Mouse (Mus musculus) intestine, postnatal 0 days (tissue): ENCODE measurements around the gene Daam2. TPM values are rescaled to one million over a fixed set of nuclear protein-coding genes. Genes with fewer than 3 reads are reported as not detected.

ENCODE experiments used
- ATAC-seq: fragments of 200-750 bp; cut with Nextera tagmentation; 2 replicates; pipeline ENCODE4 v1.8.0; 2017; ENCODE audit warnings: mild to moderate bottlenecking, moderate TSS enrichment, moderate library complexity
- H3K27ac ChIP-seq: fragments of 300-500 bp; sonication (generic); 2 replicates; pipeline ENCODE4 v1.5.1; 2014; ENCODE audit warnings: mild to moderate bottlenecking, low read depth, low read length, moderate library complexity
- H3K27me3 ChIP-seq: fragments of 300-500 bp; sonication (generic); replicated peaks from 2 replicates; pipeline ENCODE4 v1.6.1; 2014; ENCODE audit warnings: low read length, mixed read lengths; ENCODE audit not compliant: control insufficient read depth, insufficient read depth
- H3K36me3 ChIP-seq: fragments of 300-500 bp; sonication (generic); 2 replicates; pipeline ENCODE4 v1.6.1; 2014; ENCODE audit warnings: mild to moderate bottlenecking, moderate library complexity; ENCODE audit not compliant: control insufficient read depth, insufficient read depth
- H3K4me1 ChIP-seq: fragments of 300-500 bp; sonication (generic); replicated peaks from 2 replicates; pipeline ENCODE4 v1.6.1; 2014; ENCODE audit warnings: antibody characterized with exemption, low read length, mixed read lengths; ENCODE audit not compliant: control insufficient read depth, insufficient read depth
- H3K4me2 ChIP-seq: fragments of 300-500 bp; sonication (generic); replicated peaks from 2 replicates; pipeline ENCODE4 v1.6.1; 2014; ENCODE audit warnings: low read depth, mild to moderate bottlenecking, moderate library complexity
- H3K4me3 ChIP-seq: fragments of 300-500 bp; sonication (generic); 2 replicates; pipeline ENCODE4 v1.5.1; 2014; ENCODE audit warnings: low read depth, low read length
- H3K9ac ChIP-seq: fragments of 300-500 bp; sonication (generic); 2 replicates; pipeline ENCODE4 v1.6.1; 2014; ENCODE audit warnings: mild to moderate bottlenecking, low read depth, low read length
- H3K9me3 ChIP-seq: fragments of 300-500 bp; sonication (generic); 2 replicates; pipeline ENCODE4 v1.6.1; 2016; ENCODE audit warnings: mixed run types; ENCODE audit not compliant: control insufficient read depth
- CTCF ChIP-seq: sonication (generic); IDR thresholded peaks from 2 replicates; pipeline ENCODE4 v1.5.1; 2016; ENCODE audit warnings: low read depth, mild to moderate bottlenecking, control low read depth, antibody characterized with exemption, moderate library complexity
- WGBS: fragments of 180-500 bp; shearing (Covaris S2); extraction: QIAGEN DNeasy Blood & Tissue Kit; methylation state at CpG from one replicate; pipeline ENCODE4 v1.1.7; 2014; 5-methylcytosine and 5-hydroxymethylcytosine counted together
- polyA plus RNA-seq: library from polyadenylated mRNA; unstranded; fragments of >200 nt; fragmentation: Nextera tagmentation; extraction: Ambion mirVana; gene quantifications from 2 replicates; pipeline ENCODE4 v1.2.1, GENCODE M21; 2015

Daam2 gene
- polyA plus RNA-seq, 1 experiment from 2014 or later, result 1.5 TPM

GRCm38 (mm10) chr17:49559786-49560289 is 4.3 kb downstream of the Daam2 start:
- no peaks in the 10 kb centered on the region for H3K4me1 ChIP-seq
- H3K9me3 ChIP-seq, result no peaks in the 10 kb centered on the region
- H3K36me3 ChIP-seq, result no peaks in the 10 kb centered on the region
- 34% methylated on average over 5 of the region's 5 CpGs for WGBS
- TF ChIP-seq CTCF, result no peak
- H3K4me2 ChIP-seq, result no peak overlapping the region
- no peak overlapping the region for H3K9ac ChIP-seq
- H3K27ac ChIP-seq, result no peak overlapping the region
- ATAC-seq, result no peak
- H3K27me3 ChIP-seq, result no peaks in the 10 kb centered on the region
- H3K4me3 ChIP-seq, result no peak overlapping the region

- H3K9me3 ChIP-seq, result no peaks in the 10 kb centered on the region
- no peaks in the 10 kb centered on the region for H3K4me1 ChIP-seq
- H3K27ac ChIP-seq, result no peak overlapping the region
- WGBS, result 70% methylated on average over 3 of the region's 3 CpGs
- ATAC-seq, result no peak
- H3K9ac ChIP-seq, result no peak overlapping the region
- no peaks in the 10 kb centered on the region for H3K27me3 ChIP-seq
- H3K36me3 ChIP-seq, result no peaks in the 10 kb centered on the region
- no peak for TF ChIP-seq CTCF
- H3K4me2 ChIP-seq, result no peak overlapping the region
- no peak overlapping the region for H3K4me3 ChIP-seq
Observed at GRCm38 (mm10) chr17:49556169-49556568, 8.0 kb downstream of the Daam2 start.

- ATAC-seq, result no peak
- Histone ChIP-seq H3K27me3 (no peaks in the 10 kb centered on the region), H3K36me3 (no peaks in the 10 kb centered on the region), H3K27ac (no peak overlapping the region), H3K4me2 (no peak overlapping the region), H3K4me1 (no peaks in the 10 kb centered on the region), H3K9ac (no peak overlapping the region), H3K4me3 (no peak overlapping the region), H3K9me3 (no peaks in the 10 kb centered on the region)
- 83% methylated on average over 7 of the region's 7 CpGs for WGBS
- TF ChIP-seq CTCF, result no peak
Observed at GRCm38 (mm10) chr17:49551991-49552390, 12.2 kb downstream of the Daam2 start.

GRCm38 (mm10) chr17:49551465-49551864 is 12.7 kb downstream of the Daam2 start:
- Histone ChIP-seq H3K9ac (no peak overlapping the region), H3K9me3 (no peaks in the 10 kb centered on the region), H3K36me3 (no peaks in the 10 kb centered on the region), H3K4me2 (no peak overlapping the region), H3K27ac (no peak overlapping the region), H3K27me3 (no peaks in the 10 kb centered on the region), H3K4me3 (no peak overlapping the region), H3K4me1 (no peaks in the 10 kb centered on the region)
- no peak for TF ChIP-seq CTCF
- WGBS, result 85% methylated on average over 2 of the region's 2 CpGs
- no peak for ATAC-seq

GRCm38 (mm10) chr17:49545997-49546396 is 18.1 kb downstream of the Daam2 start:
- ATAC-seq, result no peak
- no peak overlapping the region for H3K4me3 ChIP-seq
- H3K36me3 ChIP-seq, result no peaks in the 10 kb centered on the region

GRCm38 (mm10) chr17:49545424-49545823 is 18.7 kb downstream of the Daam2 start:
- Histone ChIP-seq H3K36me3 (no peaks in the 10 kb centered on the region), H3K4me1 (no peaks in the 10 kb centered on the region), H3K9me3 (no peaks in the 10 kb centered on the region), H3K9ac (no peak overlapping the region), H3K4me2 (no peak overlapping the region), H3K4me3 (no peak overlapping the region), H3K27ac (no peak overlapping the region), H3K27me3 (no peaks in the 10 kb centered on the region)
- WGBS, result 55% methylated on average over 4 of the region's 4 CpGs
- no peak for ATAC-seq
- TF ChIP-seq CTCF, result no peak

More at GRCm38 (mm10) chr17:49545997-49546396, 18.1 kb downstream of the Daam2 start:
- Histone ChIP-seq H3K4me1 (no peaks in the 10 kb centered on the region), H3K9me3 (no peaks in the 10 kb centered on the region), H3K27me3 (no peaks in the 10 kb centered on the region), H3K27ac (no peak overlapping the region), H3K4me2 (no peak overlapping the region), H3K9ac (no peak overlapping the region)
- no peak for TF ChIP-seq CTCF
- WGBS, result 73% methylated on average over 4 of the region's 4 CpGs

GRCm38 (mm10) chr17:49544561-49544960 is 19.6 kb downstream of the Daam2 start:
- ATAC-seq, result no peak

More at GRCm38 (mm10) chr17:49544561-49544960, 19.6 kb downstream of the Daam2 start:
- Histone ChIP-seq H3K9ac (no peak overlapping the region), H3K4me3 (no peak overlapping the region), H3K27ac (no peak overlapping the region), H3K36me3 (no peaks in the 10 kb centered on the region), H3K4me2 (no peak overlapping the region), H3K9me3 (no peaks in the 10 kb centered on the region), H3K4me1 (no peaks in the 10 kb centered on the region), H3K27me3 (no peaks in the 10 kb centered on the region)
- no peak for TF ChIP-seq CTCF
- WGBS, result 100% methylated on average over 2 of the region's 2 CpGs
